Mouse (Mus musculus) spleen, adult 2 months (tissue): ENCODE results near the gene Lrguk.

ENCODE experiments used
- CTCF ChIP-seq: fragments of 200-500 bp; IDR thresholded peaks from 2 replicates; pipeline ENCODE4 v1.5.1; 2011; ENCODE audit warnings: mild to moderate bottlenecking, inconsistent platforms; ENCODE audit not compliant: insufficient read depth, insufficient read length, insufficient replicate concordance; ENCODE audit errors: extremely low read depth
- POLR2A ChIP-seq: fragments of 200-500 bp; IDR thresholded peaks from 2 replicates; pipeline ENCODE4 v1.6.1; 2011; ENCODE audit warnings: low read depth, low read length, inconsistent platforms

DNA sequence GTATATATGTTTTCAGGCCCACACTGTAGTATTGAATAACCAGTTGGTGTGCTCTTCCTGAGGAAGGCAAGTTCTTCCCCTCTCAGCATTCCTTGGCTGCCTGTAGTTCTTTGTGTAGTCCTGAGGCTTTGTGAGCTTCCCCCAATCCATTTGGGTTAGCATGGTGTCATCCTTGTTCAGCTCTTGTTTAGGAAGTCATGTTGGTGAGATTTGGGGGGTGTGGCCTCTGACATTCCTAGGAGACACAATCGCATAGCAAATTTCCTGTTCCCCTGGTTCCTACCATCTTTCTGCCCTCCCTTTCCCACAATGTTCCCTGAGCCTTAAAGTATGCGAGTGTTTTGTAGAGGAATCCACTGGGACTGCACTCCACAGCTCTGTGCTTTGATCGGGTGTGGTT, 154.1 kb downstream of the Lrguk start:
- TF ChIP-seq CTCF = no peak
- no peak for TF ChIP-seq POLR2A
